Mouse (Mus musculus) neural tube, embryonic 11.5 days (tissue): Measurements from ENCODE around the gene Wipf1. TPM values are rescaled to one million over a fixed set of nuclear protein-coding genes. Genes with fewer than 3 reads are reported as not detected.

ENCODE experiments used
- ATAC-seq: fragments of 200-750 bp; cut with Nextera tagmentation; 2 replicates; pipeline ENCODE4 v1.8.0; 2017; ENCODE audit warnings: moderate number of reproducible peaks, mild to moderate bottlenecking, moderate TSS enrichment, moderate library complexity; ENCODE audit not compliant: insufficient read depth, low FRiP score, low TSS enrichment
- DNase-seq: peaks from one replicate; pipeline ENCODE4 v3.0.0-alpha.2; 2015; ENCODE audit warnings: low spot score
- H3K27ac ChIP-seq: fragments of 300-500 bp; sonication (generic); 2 replicates; pipeline ENCODE4 v1.5.1; 2014; ENCODE audit warnings: low read depth, mild to moderate bottlenecking, low read length
- H3K27me3 ChIP-seq: fragments of 300-500 bp; sonication (generic); 2 replicates; pipeline ENCODE4 v1.6.1; 2014; ENCODE audit warnings: mild to moderate bottlenecking, low read length, mixed read lengths; ENCODE audit not compliant: control insufficient read depth, insufficient read depth
- H3K36me3 ChIP-seq: fragments of 300-500 bp; sonication (generic); 2 replicates; pipeline ENCODE4 v1.6.1; 2014; ENCODE audit warnings: mild to moderate bottlenecking, low read length, moderate library complexity, mixed read lengths; ENCODE audit not compliant: control insufficient read depth, insufficient read depth
- H3K4me1 ChIP-seq: fragments of 300-500 bp; sonication (generic); 2 replicates; pipeline ENCODE4 v1.6.1; 2014; ENCODE audit warnings: low read length, mixed read lengths; ENCODE audit not compliant: control insufficient read depth, insufficient read depth
- H3K4me2 ChIP-seq: fragments of 300-500 bp; sonication (generic); 2 replicates; pipeline ENCODE4 v1.6.1; 2014; ENCODE audit warnings: low read depth, mild to moderate bottlenecking, moderate library complexity
- H3K4me3 ChIP-seq: fragments of 300-500 bp; sonication (generic); 2 replicates; pipeline ENCODE4 v1.5.1; 2014; ENCODE audit warnings: low read depth, low read length
- H3K9ac ChIP-seq: fragments of 300-500 bp; sonication (generic); 2 replicates; pipeline ENCODE4 v1.6.1; 2014; ENCODE audit warnings: mild to moderate bottlenecking, low read length
- H3K9me3 ChIP-seq: fragments of 300-500 bp; sonication (generic); 2 replicates; pipeline ENCODE4 v1.6.1; 2016; ENCODE audit warnings: low read length; ENCODE audit not compliant: control insufficient read depth
- WGBS: fragments of 180-500 bp; shearing (Covaris S2); extraction: QIAGEN DNeasy Blood & Tissue Kit; methylation state at CpG from one replicate; pipeline ENCODE4 v1.1.7; 2014; 5-methylcytosine and 5-hydroxymethylcytosine counted together
- polyA plus RNA-seq: library from polyadenylated mRNA; unstranded; fragments of >200 nt; fragmentation: Nextera tagmentation; extraction: Ambion mirVana; gene quantifications from 2 replicates; pipeline ENCODE4 v1.2.1, GENCODE M21; 2014

Wipf1 gene
- polyA plus RNA-seq, 1 experiment from 2014 or later, result 9.0 TPM

GRCm38 (mm10) chr2:73453717-73454116 is 75.8 kb downstream of the Wipf1 start:
- Histone ChIP-seq H3K4me2 (no peak overlapping the region), H3K27ac (no peak overlapping the region), H3K36me3 (no peaks in the 10 kb centered on the region), H3K9me3 (no peaks in the 10 kb centered on the region), H3K4me3 (no peak overlapping the region), H3K9ac (no peak overlapping the region), H3K4me1 (peaks cover 6% of the 10 kb centered on the region), H3K27me3 (no peaks in the 10 kb centered on the region)
- WGBS, result 77% methylated on average over 4 of the region's 4 CpGs
- DNase-seq (no peak), ATAC-seq (no peak)

- 72% methylated on average over 5 of the region's 5 CpGs for WGBS
- no peak for ATAC-seq
- no peak overlapping the region for H3K4me3 ChIP-seq
- H3K27me3 ChIP-seq, result no peaks in the 10 kb centered on the region
- H3K4me1 ChIP-seq, result peaks cover 6% of the 10 kb centered on the region
- H3K9ac ChIP-seq, result no peak overlapping the region
- no peaks in the 10 kb centered on the region for H3K9me3 ChIP-seq
- no peaks in the 10 kb centered on the region for H3K36me3 ChIP-seq
- H3K4me2 ChIP-seq, result no peak overlapping the region
- DNase-seq, result no peak
- no peak overlapping the region for H3K27ac ChIP-seq
Measured at GRCm38 (mm10) chr2:73453085-73453484, 76.4 kb downstream of the Wipf1 start.

GRCm38 (mm10) chr2:73452556-73452955 is 77.0 kb downstream of the Wipf1 start:
- Histone ChIP-seq H3K4me2 (no peak overlapping the region), H3K27ac (no peak overlapping the region)
- ATAC-seq, result no peak

GRCm38 (mm10) chr2:73451541-73451940 is 78.0 kb downstream of the Wipf1 start:
- H3K36me3 ChIP-seq, result no peaks in the 10 kb centered on the region
- no peak overlapping the region for H3K9ac ChIP-seq
- no peaks in the 10 kb centered on the region for H3K9me3 ChIP-seq
- H3K4me1 ChIP-seq, result peaks cover 6% of the 10 kb centered on the region
- H3K27ac ChIP-seq, result no peak overlapping the region
- DNase-seq (no peak), ATAC-seq (no peak)
- H3K27me3 ChIP-seq, result no peaks in the 10 kb centered on the region
- H3K4me2 ChIP-seq, result no peak overlapping the region
- no peak overlapping the region for H3K4me3 ChIP-seq
- 93% methylated on average over 3 of the region's 3 CpGs for WGBS

More at GRCm38 (mm10) chr2:73452556-73452955, 77.0 kb downstream of the Wipf1 start:
- no peaks in the 10 kb centered on the region for H3K27me3 ChIP-seq
- no peak overlapping the region for H3K9ac ChIP-seq
- WGBS, result 73% methylated on average over 7 of the region's 7 CpGs
- H3K4me1 ChIP-seq, result peaks cover 6% of the 10 kb centered on the region
- H3K9me3 ChIP-seq, result no peaks in the 10 kb centered on the region
- no peak overlapping the region for H3K4me3 ChIP-seq
- DNase-seq, result no peak
- H3K36me3 ChIP-seq, result no peaks in the 10 kb centered on the region

GRCm38 (mm10) chr2:73450172-73450715 is 79.3 kb downstream of the Wipf1 start:
- WGBS, result 23% methylated on average over 6 of the region's 6 CpGs
- Histone ChIP-seq H3K9ac (no peak overlapping the region), H3K4me3 (no peak overlapping the region), H3K27me3 (no peaks in the 10 kb centered on the region), H3K27ac (no peak overlapping the region), H3K36me3 (no peaks in the 10 kb centered on the region), H3K4me2 (0 out of 2 replicates have a peak overlapping the region, but pooled peaks have one; percentile 19), H3K4me1 (peaks cover 6% of the 10 kb centered on the region), H3K9me3 (no peaks in the 10 kb centered on the region)
- no peak for DNase-seq
- ATAC-seq, result no peak

- no peak for DNase-seq
Measured at GRCm38 (mm10) chr2:73443985-73444384, 85.5 kb downstream of the Wipf1 start.

GRCm38 (mm10) chr2:73442015-73442414 is 87.5 kb downstream of the Wipf1 start:
- no peak for DNase-seq
- 74% methylated on average over 2 of the region's 2 CpGs for WGBS
- ATAC-seq, result no peak

More at GRCm38 (mm10) chr2:73443985-73444384, 85.5 kb downstream of the Wipf1 start:
- no peak overlapping the region for H3K4me2 ChIP-seq
- H3K27me3 ChIP-seq, result no peaks in the 10 kb centered on the region
- H3K36me3 ChIP-seq, result no peaks in the 10 kb centered on the region
- 75% methylated on average over 10 of the region's 10 CpGs for WGBS
- no peaks in the 10 kb centered on the region for H3K9me3 ChIP-seq
- H3K4me3 ChIP-seq, result no peak overlapping the region
- no peaks in the 10 kb centered on the region for H3K4me1 ChIP-seq
- ATAC-seq, result no peak
- no peak overlapping the region for H3K27ac ChIP-seq
- no peak overlapping the region for H3K9ac ChIP-seq

GRCm38 (mm10) chr2:73440319-73440718 is 89.2 kb downstream of the Wipf1 start:
- DNase-seq (no peak), ATAC-seq (no peak)
- Histone ChIP-seq H3K27ac (no peak overlapping the region), H3K4me1 (no peaks in the 10 kb centered on the region), H3K4me3 (no peak overlapping the region), H3K4me2 (no peak overlapping the region), H3K27me3 (no peaks in the 10 kb centered on the region), H3K9ac (no peak overlapping the region), H3K9me3 (no peaks in the 10 kb centered on the region), H3K36me3 (no peaks in the 10 kb centered on the region)
- 84% methylated on average over 2 of the region's 2 CpGs for WGBS

More at GRCm38 (mm10) chr2:73442015-73442414, 87.5 kb downstream of the Wipf1 start:
- H3K9ac ChIP-seq, result no peak overlapping the region
- H3K9me3 ChIP-seq, result no peaks in the 10 kb centered on the region
- H3K36me3 ChIP-seq, result no peaks in the 10 kb centered on the region
- H3K27ac ChIP-seq, result no peak overlapping the region
- no peak overlapping the region for H3K4me3 ChIP-seq
- no peaks in the 10 kb centered on the region for H3K4me1 ChIP-seq
- no peak overlapping the region for H3K4me2 ChIP-seq
- H3K27me3 ChIP-seq, result no peaks in the 10 kb centered on the region

- no peak for DNase-seq
- WGBS, result 49% methylated on average over 18 of the region's 18 CpGs
- H3K27me3 ChIP-seq, result no peaks in the 10 kb centered on the region
- ATAC-seq, result no peak
- no peaks in the 10 kb centered on the region for H3K4me1 ChIP-seq
- no peak overlapping the region for H3K27ac ChIP-seq
- no peaks in the 10 kb centered on the region for H3K9me3 ChIP-seq
- no peaks in the 10 kb centered on the region for H3K36me3 ChIP-seq
- H3K4me3 ChIP-seq, result no peak overlapping the region
- H3K9ac ChIP-seq, result no peak overlapping the region
- H3K4me2 ChIP-seq, result no peak overlapping the region
Measured at GRCm38 (mm10) chr2:73436976-73437375, 92.6 kb downstream of the Wipf1 start.
